Mouse (Mus musculus): ENCODE results near the gene Timp4. TPM values are rescaled to one million over a fixed set of nuclear protein-coding genes. Genes with fewer than 3 reads are reported as not detected.

Gene Timp4
- polyA plus RNA-seq, 1 experiment from 2014 or later: 0.17 TPM

GRCm38 (mm10) chr6:115225519-115225918, 26.5 kb downstream of the Timp4 start:
- Histone ChIP-seq H3K4me3 (ENCODE audit: low read depth, low read length) (no peak overlapping the region), H3K4me2 (replicated peaks; ENCODE audit: low read depth) (no peak overlapping the region), H3K4me1 (replicated peaks; ENCODE audit: control insufficient read depth, insufficient read depth, low read length) (no peaks in the 10 kb centered on the region), H3K9me3 (ENCODE audit: control insufficient read depth) (no peaks in the 10 kb centered on the region), H3K9ac (ENCODE audit: low read depth, low read length) (no peak overlapping the region), H3K27me3 (replicated peaks; ENCODE audit: control insufficient read depth, insufficient read depth, low read length) (no peaks in the 10 kb centered on the region), H3K36me3 (ENCODE audit: control insufficient read depth, insufficient read depth) (no peaks in the 10 kb centered on the region), H3K27ac (ENCODE audit: low read depth, low read length) (no peak overlapping the region)
- TF ChIP-seq CTCF (IDR thresholded peaks at IDR 0.05; ENCODE audit: low read depth): no peak
- no peak for ATAC-seq
- WGBS: 42% methylated on average over 3 of the region's 3 CpGs

DNA sequence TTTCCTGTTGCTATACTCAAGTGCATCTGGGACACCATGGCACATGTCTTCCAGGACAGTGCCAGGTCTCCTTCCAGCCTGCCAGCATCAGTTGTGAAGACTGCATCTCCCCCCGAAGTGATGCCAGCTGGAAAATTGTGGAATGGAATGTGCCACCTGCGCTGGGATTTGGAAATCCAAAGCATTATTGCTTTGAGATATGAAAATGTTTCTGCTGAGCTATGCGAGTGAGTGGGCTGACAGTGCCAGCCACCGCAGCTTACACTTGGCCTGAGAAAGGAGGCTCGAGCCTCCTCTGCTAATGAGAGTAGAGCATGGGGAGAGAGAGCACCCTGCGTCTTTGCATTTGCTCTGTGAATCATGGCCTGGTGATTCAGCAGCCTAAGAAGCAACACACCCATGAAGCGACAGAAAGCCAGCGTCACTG, 30.8 kb downstream of the Timp4 start:
- WGBS: 89% methylated on average over 8 of the region's 8 CpGs
- Histone ChIP-seq H3K36me3 (ENCODE audit: control insufficient read depth, insufficient read depth) (no peaks in the 10 kb centered on the region), H3K27me3 (replicated peaks; ENCODE audit: control insufficient read depth, insufficient read depth, low read length) (no peaks in the 10 kb centered on the region), H3K9ac (ENCODE audit: low read depth, low read length) (no peak overlapping the region), H3K4me3 (ENCODE audit: low read depth, low read length) (no peak overlapping the region), H3K4me1 (replicated peaks; ENCODE audit: control insufficient read depth, insufficient read depth, low read length) (no peaks in the 10 kb centered on the region), H3K27ac (ENCODE audit: low read depth, low read length) (no peak overlapping the region), H3K9me3 (ENCODE audit: control insufficient read depth) (no peaks in the 10 kb centered on the region), H3K4me2 (replicated peaks; ENCODE audit: low read depth) (no peak overlapping the region)
- no peak for ATAC-seq
- TF ChIP-seq CTCF (IDR thresholded peaks at IDR 0.05; ENCODE audit: low read depth): no peak

- Histone ChIP-seq H3K27ac (ENCODE audit: low read depth, low read length) (no peak overlapping the region), H3K4me3 (ENCODE audit: low read depth, low read length) (no peak overlapping the region), H3K9me3 (ENCODE audit: control insufficient read depth) (no peaks in the 10 kb centered on the region), H3K27me3 (replicated peaks; ENCODE audit: control insufficient read depth, insufficient read depth, low read length) (no peaks in the 10 kb centered on the region), H3K4me2 (replicated peaks; ENCODE audit: low read depth) (no peak overlapping the region), H3K36me3 (ENCODE audit: control insufficient read depth, insufficient read depth) (no peaks in the 10 kb centered on the region), H3K4me1 (replicated peaks; ENCODE audit: control insufficient read depth, insufficient read depth, low read length) (no peaks in the 10 kb centered on the region), H3K9ac (ENCODE audit: low read depth, low read length) (no peak overlapping the region)
- 56% methylated on average over 5 of the region's 5 CpGs for WGBS
- TF ChIP-seq CTCF (IDR thresholded peaks at IDR 0.05; ENCODE audit: low read depth): no peak
- ATAC-seq: no peak
Observed at GRCm38 (mm10) chr6:115213129-115213528, 38.9 kb downstream of the Timp4 start.

- H3K27me3 ChIP-seq (replicated peaks; ENCODE audit: control insufficient read depth, insufficient read depth, low read length): no peaks in the 10 kb centered on the region
- no peak for ATAC-seq
- WGBS: 47% methylated on average over 5 of the region's 5 CpGs
Observed at GRCm38 (mm10) chr6:115212132-115212903, 39.7 kb downstream of the Timp4 start.

DNA sequence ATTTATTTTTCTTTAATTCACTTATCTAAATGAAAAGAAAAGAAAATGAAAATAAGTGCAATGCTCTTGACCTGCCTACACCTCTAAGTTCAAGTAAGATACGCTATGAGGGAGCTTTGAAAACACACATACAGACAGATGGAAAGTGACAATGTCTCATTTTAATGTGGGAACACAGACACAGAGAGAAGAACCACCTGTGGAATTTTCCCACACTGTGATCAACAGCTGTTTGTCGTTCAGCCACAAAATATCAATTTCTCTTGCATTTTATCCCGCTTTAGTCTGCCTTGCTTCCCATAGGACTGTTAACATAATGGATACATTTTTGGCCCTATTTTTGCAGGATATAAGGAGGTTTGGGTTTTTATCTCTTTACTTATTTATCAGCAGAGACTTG, 41.2 kb downstream of the Timp4 start:
- Histone ChIP-seq H3K4me3 (ENCODE audit: low read depth, low read length) (no peak overlapping the region), H3K9ac (ENCODE audit: low read depth, low read length) (no peak overlapping the region), H3K4me1 (replicated peaks; ENCODE audit: control insufficient read depth, insufficient read depth, low read length) (no peaks in the 10 kb centered on the region), H3K9me3 (ENCODE audit: control insufficient read depth) (no peaks in the 10 kb centered on the region), H3K36me3 (ENCODE audit: control insufficient read depth, insufficient read depth) (no peaks in the 10 kb centered on the region), H3K27ac (ENCODE audit: low read depth, low read length) (no peak overlapping the region), H3K4me2 (replicated peaks; ENCODE audit: low read depth) (no peak overlapping the region), H3K27me3 (replicated peaks; ENCODE audit: control insufficient read depth, insufficient read depth, low read length) (no peaks in the 10 kb centered on the region)
- no peak for ATAC-seq
- TF ChIP-seq CTCF (IDR thresholded peaks at IDR 0.05; ENCODE audit: low read depth): no peak
- 75% methylated on average over 3 of the region's 3 CpGs for WGBS

More at GRCm38 (mm10) chr6:115212132-115212903, 39.7 kb downstream of the Timp4 start:
- no peak for TF ChIP-seq CTCF (IDR thresholded peaks at IDR 0.05; ENCODE audit: low read depth)
- Histone ChIP-seq H3K9ac (ENCODE audit: low read depth, low read length) (no peak overlapping the region), H3K36me3 (ENCODE audit: control insufficient read depth, insufficient read depth) (no peaks in the 10 kb centered on the region), H3K27ac (ENCODE audit: low read depth, low read length) (no peak overlapping the region), H3K4me3 (ENCODE audit: low read depth, low read length) (no peak overlapping the region), H3K4me1 (replicated peaks; ENCODE audit: control insufficient read depth, insufficient read depth, low read length) (no peaks in the 10 kb centered on the region), H3K4me2 (replicated peaks; ENCODE audit: low read depth) (no peak overlapping the region), H3K9me3 (ENCODE audit: control insufficient read depth) (no peaks in the 10 kb centered on the region)

DNA sequence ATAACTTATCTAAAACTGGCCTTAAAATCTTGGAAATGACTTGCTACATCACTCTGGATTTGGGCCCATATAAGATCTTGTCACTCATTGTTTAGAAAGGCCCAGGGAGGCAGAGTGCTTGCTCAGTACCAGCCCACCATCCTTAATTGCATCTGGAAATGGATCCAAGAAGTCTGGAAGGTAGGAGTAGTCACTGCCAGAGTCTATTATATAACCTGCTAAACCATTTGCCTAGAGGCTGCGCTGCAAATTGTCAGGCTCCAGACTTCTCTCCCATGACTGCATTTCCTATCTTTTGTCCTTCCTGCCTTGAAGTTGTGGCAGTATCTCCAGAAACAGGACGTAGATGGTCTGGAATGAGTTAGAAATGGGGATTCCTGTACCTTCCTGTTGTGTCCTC, 41.8 kb downstream of the Timp4 start:
- no peak overlapping the region for H3K4me2 ChIP-seq (replicated peaks; ENCODE audit: low read depth)
- H3K27me3 ChIP-seq (replicated peaks; ENCODE audit: control insufficient read depth, insufficient read depth, low read length): no peaks in the 10 kb centered on the region
- no peak overlapping the region for H3K4me3 ChIP-seq (ENCODE audit: low read depth, low read length)
- ATAC-seq: no peak
- TF ChIP-seq CTCF (IDR thresholded peaks at IDR 0.05; ENCODE audit: low read depth): no peak
- H3K9ac ChIP-seq (ENCODE audit: low read depth, low read length): no peak overlapping the region
- no peaks in the 10 kb centered on the region for H3K36me3 ChIP-seq (ENCODE audit: control insufficient read depth, insufficient read depth)
- no peaks in the 10 kb centered on the region for H3K4me1 ChIP-seq (replicated peaks; ENCODE audit: control insufficient read depth, insufficient read depth, low read length)
- no peak overlapping the region for H3K27ac ChIP-seq (ENCODE audit: low read depth, low read length)
- WGBS: 66% methylated on average over 2 of the region's 2 CpGs
- no peaks in the 10 kb centered on the region for H3K9me3 ChIP-seq (ENCODE audit: control insufficient read depth)
